Mouse (Mus musculus) limb, embryonic 13.5 days (tissue): Measurements from ENCODE around the gene Tesmin. TPM values are rescaled to one million over a fixed set of nuclear protein-coding genes. Genes with fewer than 3 reads are reported as not detected.

Source experiments
- ATAC-seq: fragments of 200-750 bp; cut with Nextera tagmentation; 2 replicates; pipeline ENCODE4 v1.8.0; 2017; ENCODE audit warnings: low read depth, moderate number of reproducible peaks, moderate TSS enrichment; ENCODE audit not compliant: low FRiP score
- H3K27ac ChIP-seq: fragments of 300-500 bp; sonication (generic); 2 replicates; pipeline ENCODE4 v1.5.1; 2015; ENCODE audit warnings: inconsistent platforms, mild to moderate bottlenecking, moderate library complexity
- H3K27me3 ChIP-seq: fragments of 300-500 bp; sonication (generic); 2 replicates; pipeline ENCODE4 v1.6.1; 2015; ENCODE audit warnings: mild to moderate bottlenecking, inconsistent platforms
- H3K36me3 ChIP-seq: fragments of 300-500 bp; sonication (generic); 2 replicates; pipeline ENCODE4 v1.6.1; 2015; ENCODE audit warnings: inconsistent platforms, mild to moderate bottlenecking, moderate library complexity
- H3K4me1 ChIP-seq: fragments of 300-500 bp; sonication (generic); 2 replicates; pipeline ENCODE4 v1.6.1; 2015; ENCODE audit warnings: inconsistent platforms
- H3K4me2 ChIP-seq: fragments of 300-500 bp; sonication (generic); replicated peaks from 2 replicates; pipeline ENCODE4 v1.6.1; 2015; ENCODE audit warnings: inconsistent platforms, mild to moderate bottlenecking, moderate library complexity
- H3K4me3 ChIP-seq: fragments of 300-500 bp; sonication (generic); 2 replicates; pipeline ENCODE4 v1.5.1; 2015; ENCODE audit warnings: moderate library complexity, mild to moderate bottlenecking, inconsistent platforms
- H3K9ac ChIP-seq: fragments of 300-500 bp; sonication (generic); 2 replicates; pipeline ENCODE4 v1.6.1; 2015; ENCODE audit warnings: mild to moderate bottlenecking, inconsistent platforms
- H3K9me3 ChIP-seq: fragments of 300-500 bp; sonication (generic); 2 replicates; pipeline ENCODE4 v1.6.1; 2016; ENCODE audit warnings: inconsistent platforms
- WGBS: fragments of 180-500 bp; shearing (Covaris S2); methylation state at CpG from one replicate; pipeline ENCODE4 v1.1.7; 2015; 5-methylcytosine and 5-hydroxymethylcytosine counted together
- polyA plus RNA-seq: library from polyadenylated mRNA; unstranded; fragments of >200 nt; fragmentation: Nextera tagmentation; extraction: Ambion mirVana; gene quantifications from 2 replicates; pipeline ENCODE4 v1.2.1, GENCODE M21; 2015

Gene Tesmin
- polyA plus RNA-seq, 1 experiment from 2014 or later, result 0.24 TPM

- no peaks in the 10 kb centered on the region for H3K9me3 ChIP-seq
- ATAC-seq, result peak; percentile 45; the same call in 1 of the 2 replicates
- 26% methylated on average over 6 of the region's 6 CpGs for whole genome bisulfite sequencing
These were observed 62.5 kb downstream of the Tesmin start for GRCm38 (mm10) chr19:3451170-3451569.

GRCm38 (mm10) chr19:3451649-3452048, 63.0 kb downstream of the Tesmin start:
- H3K4me1 ChIP-seq, result 0 out of 2 replicates have a peak, but pooled peaks cover 5% of the 10 kb centered on the region
- no peak overlapping the region for H3K27ac ChIP-seq
- H3K27me3 ChIP-seq, result no peaks in the 10 kb centered on the region
- H3K4me3 ChIP-seq, result no peak overlapping the region
- no peak overlapping the region for H3K4me2 ChIP-seq
- no peaks in the 10 kb centered on the region for H3K9me3 ChIP-seq
- 42% methylated on average over 6 of the region's 6 CpGs for WGBS
- no peak for ATAC-seq
- no peak overlapping the region for H3K9ac ChIP-seq
- peaks cover 37% of the 10 kb centered on the region for H3K36me3 ChIP-seq

More at GRCm38 (mm10) chr19:3451170-3451569, 62.5 kb downstream of the Tesmin start:
- no peak overlapping the region for H3K27ac ChIP-seq
- H3K4me3 ChIP-seq, result no peak overlapping the region
- no peak overlapping the region for H3K4me2 ChIP-seq
- H3K36me3 ChIP-seq, result peaks cover 32% of the 10 kb centered on the region
- H3K27me3 ChIP-seq, result no peaks in the 10 kb centered on the region
- no peak overlapping the region for H3K9ac ChIP-seq
- 0 out of 2 replicates have a peak, but pooled peaks cover 5% of the 10 kb centered on the region for H3K4me1 ChIP-seq

Other genes starting within 250 kb of the Tesmin start
- 136 TPM in 2 replicates for gene Mrpl21, start 106.0 kb upstream of the Tesmin start, polyA plus RNA-seq
- 13.1 and 14.0 TPM in 2 replicates for gene Ighmbp2, start 105.8 kb upstream of the Tesmin start, polyA plus RNA-seq
- gene Cpt1a, start 66.5 kb upstream of the Tesmin start, polyA plus RNA-seq, result 13.9 and 16.2 TPM in 2 replicates
- 0.57 and 0.92 TPM in 2 replicates for gene Gal, start 25.7 kb downstream of the Tesmin start, polyA plus RNA-seq
- 61.0 and 65.1 TPM in 2 replicates for gene Ppp6r3, start 186.9 kb downstream of the Tesmin start, polyA plus RNA-seq